Mouse (Mus musculus) midbrain, embryonic 15.5 days (tissue): ENCODE measurements around the gene Ctso. TPM values are rescaled to one million over a fixed set of nuclear protein-coding genes. Genes with fewer than 3 reads are reported as not detected.

ENCODE experiments used
- ATAC-seq: fragments of 200-750 bp; cut with Nextera tagmentation; replicated peaks from 2 replicates; pipeline ENCODE4 v1.8.0; 2017; ENCODE audit warnings: moderate TSS enrichment
- H3K27ac ChIP-seq: fragments of 300-500 bp; sonication (generic); 2 replicates; pipeline ENCODE4 v1.5.1; 2015; ENCODE audit warnings: mild to moderate bottlenecking, inconsistent platforms
- H3K27me3 ChIP-seq: fragments of 300-500 bp; sonication (generic); replicated peaks from 2 replicates; pipeline ENCODE4 v1.6.1; 2015; ENCODE audit warnings: inconsistent platforms
- H3K36me3 ChIP-seq: fragments of 300-500 bp; sonication (generic); replicated peaks from 2 replicates; pipeline ENCODE4 v1.6.1; 2015; ENCODE audit warnings: inconsistent platforms
- H3K4me1 ChIP-seq: fragments of 300-500 bp; sonication (generic); 2 replicates; pipeline ENCODE4 v1.6.1; 2015; ENCODE audit warnings: inconsistent platforms
- H3K4me2 ChIP-seq: fragments of 300-500 bp; sonication (generic); 2 replicates; pipeline ENCODE4 v1.6.1; 2015; ENCODE audit warnings: inconsistent platforms, mild to moderate bottlenecking, moderate library complexity
- H3K4me3 ChIP-seq: fragments of 300-500 bp; sonication (generic); 2 replicates; pipeline ENCODE4 v1.5.1; 2015; ENCODE audit warnings: mild to moderate bottlenecking, inconsistent platforms
- H3K9ac ChIP-seq: fragments of 300-500 bp; sonication (generic); 2 replicates; pipeline ENCODE4 v1.6.1; 2015; ENCODE audit warnings: mild to moderate bottlenecking, inconsistent platforms
- H3K9me3 ChIP-seq: fragments of 300-500 bp; sonication (generic); 2 replicates; pipeline ENCODE4 v1.6.1; 2016; ENCODE audit warnings: inconsistent platforms
- WGBS: fragments of 180-500 bp; shearing (Covaris S2); methylation state at CpG from one replicate; pipeline ENCODE4 v1.1.7; 2015; ENCODE audit warnings: mixed read lengths; 5-methylcytosine and 5-hydroxymethylcytosine counted together
- polyA plus RNA-seq: library from polyadenylated mRNA; unstranded; fragments of >200 nt; fragmentation: Nextera tagmentation; extraction: Ambion mirVana; gene quantifications from 2 replicates; pipeline ENCODE4 v1.2.1, GENCODE M21; 2015

Gene Ctso
- polyA plus RNA-seq, 1 experiment from 2014 or later, result 6.5 TPM

GRCm38 (mm10) chr3:81926764-81927325, 5.6 kb upstream of the Ctso start:
- H3K9me3 ChIP-seq, result no peaks in the 10 kb centered on the region
- no peak overlapping the region for H3K9ac ChIP-seq
- no peaks in the 10 kb centered on the region for H3K27me3 ChIP-seq
- 40% methylated on average over 9 of the region's 9 CpGs for WGBS
- H3K4me2 ChIP-seq, result no peak overlapping the region
- no peaks in the 10 kb centered on the region for H3K36me3 ChIP-seq
- H3K27ac ChIP-seq, result peak overlapping the region; percentile 55
- peaks cover 13% of the 10 kb centered on the region for H3K4me1 ChIP-seq
- H3K4me3 ChIP-seq, result no peak overlapping the region
- peak; percentile 32 for ATAC-seq

- H3K9ac ChIP-seq, result no peak overlapping the region
- no peak for ATAC-seq
- H3K27ac ChIP-seq, result no peak overlapping the region
- WGBS, result 89% methylated on average over 1 of the region's 1 CpGs
- no peaks in the 10 kb centered on the region for H3K27me3 ChIP-seq
- no peaks in the 10 kb centered on the region for H3K36me3 ChIP-seq
- no peak overlapping the region for H3K4me3 ChIP-seq
- peaks cover 14% of the 10 kb centered on the region for H3K4me1 ChIP-seq
- H3K4me2 ChIP-seq, result no peak overlapping the region
- no peaks in the 10 kb centered on the region for H3K9me3 ChIP-seq
Measured at GRCm38 (mm10) chr3:81929073-81929472, 3.3 kb upstream of the Ctso start.

- WGBS, result 59% methylated on average over 3 of the region's 3 CpGs
- H3K27me3 ChIP-seq, result no peaks in the 10 kb centered on the region
- no peak overlapping the region for H3K4me3 ChIP-seq
- H3K4me1 ChIP-seq, result peaks cover 13% of the 10 kb centered on the region
- H3K4me2 ChIP-seq, result no peak overlapping the region
- no peak overlapping the region for H3K9ac ChIP-seq
- H3K27ac ChIP-seq, result no peak overlapping the region
- ATAC-seq, result no peak
- no peaks in the 10 kb centered on the region for H3K9me3 ChIP-seq
- no peaks in the 10 kb centered on the region for H3K36me3 ChIP-seq
Measured at GRCm38 (mm10) chr3:81931695-81932094, 706 bp upstream of the Ctso start.

DNA sequence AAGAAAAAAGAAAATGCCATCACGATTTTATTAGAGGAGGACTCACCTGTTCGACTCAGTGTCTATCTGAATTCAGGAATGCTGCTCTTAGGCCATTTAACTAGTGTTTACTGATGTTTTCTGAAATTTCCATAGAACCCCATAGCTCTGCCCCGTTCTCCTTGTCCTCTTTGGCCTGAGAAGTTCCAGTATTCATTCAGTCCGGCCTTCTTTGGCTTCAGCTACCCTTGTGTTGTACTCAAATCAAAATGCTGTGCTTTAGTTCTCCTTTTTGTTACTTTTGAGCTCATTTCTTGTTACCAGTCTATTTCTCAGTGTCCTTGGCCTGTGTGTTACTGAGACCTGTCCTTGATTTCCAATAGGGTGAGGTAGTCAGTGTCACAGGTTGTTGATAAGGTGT, 947 bp downstream of the Ctso start:
- Histone ChIP-seq H3K27ac (no peak overlapping the region), H3K4me1 (peaks cover 6% of the 10 kb centered on the region), H3K4me2 (no peak overlapping the region), H3K9me3 (no peaks in the 10 kb centered on the region), H3K9ac (no peak overlapping the region), H3K27me3 (no peaks in the 10 kb centered on the region), H3K36me3 (no peaks in the 10 kb centered on the region), H3K4me3 (no peak overlapping the region)
- WGBS, result 83% methylated on average over 4 of the region's 4 CpGs
- no peak for ATAC-seq

GRCm38 (mm10) chr3:81938924-81939323, 6.5 kb downstream of the Ctso start:
- H3K4me1 ChIP-seq, result no peaks in the 10 kb centered on the region
- 89% methylated on average over 3 of the region's 3 CpGs for WGBS
- no peaks in the 10 kb centered on the region for H3K27me3 ChIP-seq

GRCm38 (mm10) chr3:81942341-81942740, 9.9 kb downstream of the Ctso start:
- H3K9ac ChIP-seq, result no peak overlapping the region
- no peaks in the 10 kb centered on the region for H3K36me3 ChIP-seq
- 94% methylated on average over 3 of the region's 3 CpGs for WGBS
- H3K4me2 ChIP-seq, result no peak overlapping the region
- no peak overlapping the region for H3K27ac ChIP-seq
- H3K9me3 ChIP-seq, result no peaks in the 10 kb centered on the region
- no peak for ATAC-seq
- H3K27me3 ChIP-seq, result no peaks in the 10 kb centered on the region
- H3K4me1 ChIP-seq, result no peaks in the 10 kb centered on the region
- no peak overlapping the region for H3K4me3 ChIP-seq

More at GRCm38 (mm10) chr3:81938924-81939323, 6.5 kb downstream of the Ctso start:
- H3K9ac ChIP-seq, result no peak overlapping the region
- no peaks in the 10 kb centered on the region for H3K36me3 ChIP-seq
- no peak overlapping the region for H3K4me2 ChIP-seq
- ATAC-seq, result no peak
- H3K9me3 ChIP-seq, result no peaks in the 10 kb centered on the region
- H3K4me3 ChIP-seq, result no peak overlapping the region
- no peak overlapping the region for H3K27ac ChIP-seq

DNA sequence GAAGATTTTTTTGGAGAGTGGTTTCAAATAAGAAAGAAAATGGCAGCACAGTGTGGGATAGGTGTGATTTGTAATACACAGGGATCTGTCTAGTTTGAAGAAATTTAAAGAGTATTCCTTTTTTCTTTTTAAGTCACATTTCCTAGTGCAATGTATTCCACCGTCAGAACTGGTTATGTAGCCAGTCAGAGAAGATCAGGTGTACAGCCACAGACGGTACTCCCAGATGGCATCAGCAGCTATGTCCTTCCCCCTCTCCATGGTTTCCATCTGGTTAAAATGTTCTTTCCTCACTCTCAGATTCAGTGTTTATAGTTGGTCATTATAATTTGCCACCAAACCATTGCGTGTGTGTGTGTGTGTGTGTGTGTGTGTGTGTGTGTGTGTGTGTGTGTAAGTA, 10.7 kb downstream of the Ctso start:
- Histone ChIP-seq H3K27me3 (no peaks in the 10 kb centered on the region), H3K36me3 (no peaks in the 10 kb centered on the region), H3K27ac (no peak overlapping the region), H3K4me1 (no peaks in the 10 kb centered on the region), H3K4me3 (no peak overlapping the region), H3K9ac (no peak overlapping the region), H3K9me3 (no peaks in the 10 kb centered on the region), H3K4me2 (no peak overlapping the region)
- ATAC-seq, result no peak
- WGBS, result 91% methylated on average over 3 of the region's 3 CpGs

GRCm38 (mm10) chr3:81944851-81945393, 12.5 kb downstream of the Ctso start:
- WGBS, result 92% methylated on average over 7 of the region's 7 CpGs
- Histone ChIP-seq H3K9ac (no peak overlapping the region), H3K36me3 (no peaks in the 10 kb centered on the region), H3K4me2 (no peak overlapping the region), H3K27ac (no peak overlapping the region), H3K4me3 (no peak overlapping the region), H3K27me3 (no peaks in the 10 kb centered on the region), H3K4me1 (no peaks in the 10 kb centered on the region), H3K9me3 (no peaks in the 10 kb centered on the region)
- no peak for ATAC-seq

DNA sequence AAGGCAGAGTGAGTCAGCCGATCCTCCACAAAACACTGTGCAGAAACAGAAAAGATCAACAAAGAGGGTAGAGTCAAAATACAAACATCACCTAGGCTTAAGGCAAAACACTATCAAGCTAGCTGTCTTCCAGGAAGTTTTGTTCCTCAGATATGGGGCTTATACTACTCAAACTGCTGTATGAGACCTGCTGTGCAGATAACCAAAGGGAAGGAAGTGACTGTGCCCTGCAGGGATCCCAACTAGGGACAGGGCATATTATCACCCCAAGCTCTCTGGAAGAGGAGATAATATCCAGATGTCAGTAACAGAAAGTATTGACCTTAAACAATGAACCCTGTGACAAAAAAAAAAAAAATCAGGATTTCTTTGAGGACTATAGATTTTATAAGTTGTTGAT, 16.6 kb downstream of the Ctso start:
- Histone ChIP-seq H3K4me1 (no peaks in the 10 kb centered on the region), H3K27me3 (no peaks in the 10 kb centered on the region), H3K27ac (no peak overlapping the region), H3K9ac (no peak overlapping the region), H3K9me3 (no peaks in the 10 kb centered on the region), H3K4me3 (no peak overlapping the region), H3K36me3 (no peaks in the 10 kb centered on the region), H3K4me2 (no peak overlapping the region)
- 76% methylated on average over 1 of the region's 1 CpGs for WGBS
- ATAC-seq, result no peak

DNA sequence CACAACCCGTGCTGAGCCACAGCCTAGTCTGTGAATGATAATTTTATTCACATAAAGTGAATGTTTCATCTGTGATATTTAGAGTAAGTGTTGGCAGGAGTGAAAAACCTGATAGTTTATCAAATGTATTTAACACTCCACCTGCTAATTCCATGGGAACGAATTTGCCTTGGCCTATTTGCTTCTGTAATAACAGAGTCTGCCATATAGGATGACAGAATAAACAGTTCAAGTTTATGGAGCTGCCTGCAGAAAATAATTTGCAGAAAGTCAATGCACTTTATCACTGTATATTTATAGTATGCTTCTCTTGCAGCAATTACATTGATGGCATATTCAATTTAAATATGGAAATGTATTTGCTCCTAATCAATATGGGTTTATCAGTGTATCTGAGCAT, 19.4 kb downstream of the Ctso start:
- WGBS, result 67% methylated on average over 2 of the region's 2 CpGs
- Histone ChIP-seq H3K4me2 (no peak overlapping the region), H3K9me3 (no peaks in the 10 kb centered on the region), H3K9ac (no peak overlapping the region), H3K36me3 (no peaks in the 10 kb centered on the region), H3K4me3 (no peak overlapping the region), H3K27ac (no peak overlapping the region), H3K4me1 (no peaks in the 10 kb centered on the region), H3K27me3 (no peaks in the 10 kb centered on the region)
- no peak for ATAC-seq

GRCm38 (mm10) chr3:81957484-81957883, 25.1 kb downstream of the Ctso start:
- no peak for ATAC-seq
- no peaks in the 10 kb centered on the region for H3K36me3 ChIP-seq
- H3K27me3 ChIP-seq, result no peaks in the 10 kb centered on the region
- 92% methylated on average over 5 of the region's 5 CpGs for WGBS
- no peak overlapping the region for H3K4me3 ChIP-seq
- H3K9ac ChIP-seq, result no peak overlapping the region
- no peaks in the 10 kb centered on the region for H3K9me3 ChIP-seq
- no peak overlapping the region for H3K4me2 ChIP-seq
- H3K4me1 ChIP-seq, result no peaks in the 10 kb centered on the region
- no peak overlapping the region for H3K27ac ChIP-seq

GRCm38 (mm10) chr3:81961336-81961735, 28.9 kb downstream of the Ctso start:
- H3K4me1 ChIP-seq, result no peaks in the 10 kb centered on the region
- WGBS, result 87% methylated on average over 5 of the region's 5 CpGs
- no peak overlapping the region for H3K9ac ChIP-seq
- no peaks in the 10 kb centered on the region for H3K9me3 ChIP-seq
- ATAC-seq, result no peak
- H3K4me2 ChIP-seq, result no peak overlapping the region
- H3K36me3 ChIP-seq, result no peaks in the 10 kb centered on the region
- H3K27me3 ChIP-seq, result no peaks in the 10 kb centered on the region
- no peak overlapping the region for H3K4me3 ChIP-seq
- H3K27ac ChIP-seq, result no peak overlapping the region

GRCm38 (mm10) chr3:81963768-81964167, 31.4 kb downstream of the Ctso start:
- Histone ChIP-seq H3K4me1 (no peaks in the 10 kb centered on the region), H3K9me3 (no peaks in the 10 kb centered on the region), H3K27ac (no peak overlapping the region), H3K9ac (no peak overlapping the region), H3K36me3 (no peaks in the 10 kb centered on the region), H3K4me2 (no peak overlapping the region), H3K27me3 (no peaks in the 10 kb centered on the region), H3K4me3 (no peak overlapping the region)
- WGBS, result 77% methylated on average over 5 of the region's 5 CpGs
- ATAC-seq, result no peak
